Comparison of ENCODE assay signal across 8 mouse cellular contexts in genomic region chr3:22076936-22077656, GRCm38 (mm10). TPM values are rescaled to one million over a fixed set of nuclear protein-coding genes. Genes with fewer than 3 reads are reported as not detected.
DNase-seq lines count a peak whose midpoint lies in the region; ATAC-seq and TF ChIP-seq lines count a peak whose summit lies in the region.

No protein-coding gene starts in this region.

- no peak for TF ChIP-seq POLR2A in bone marrow macrophage, adult 2 months (IDR thresholded peaks at IDR 0.05; ENCODE audit: borderline replicate concordance, low read depth, low read length)

- H3K27me3 ChIP-seq in erythroblast, embryonic 14.5 days (ENCODE audit: control insufficient read depth), result no peaks in the 10 kb centered on the region
- no peaks in the 10 kb centered on the region for H3K27me3 ChIP-seq in heart, embryonic 16.5 days (ENCODE audit: control insufficient read depth, insufficient read depth, low read length)
- H3K27me3 ChIP-seq in liver, embryonic 14.5 days (ENCODE audit: control insufficient read depth, insufficient read depth, low read length), result no peaks in the 10 kb centered on the region

- peak overlapping the region; percentile 92 for H3K9ac ChIP-seq in heart, embryonic 16.5 days (ENCODE audit: low read length)
- peak overlapping the region; percentile 88 for H3K9ac ChIP-seq in liver, embryonic 14.5 days (replicated peaks)

- no peak for TF ChIP-seq CTCF in bone marrow macrophage, adult 2 months (IDR thresholded peaks at IDR 0.05; ENCODE audit: low read depth, low read length)
- TF ChIP-seq CTCF in liver, embryonic 14.5 days (IDR thresholded peaks at IDR 0.05; ENCODE audit: low read depth), result no peak

- DNase-seq in 3T3-L1 (ENCODE audit: low read depth, low spot score), result peak; percentile 57
- DNase-seq in liver, embryonic 14.5 days (ENCODE audit: low read depth in 3 of 3, low spot score in 3 of 3), result no peak
- DNase-seq in natural killer cell, adult 2 months (ENCODE audit: low spot score in 2 of 2), result peak; percentile 42 to 64
- no peak for DNase-seq in ovary, adult 18-20 months (ENCODE audit: low spot score)

- H3K4me1 ChIP-seq in erythroblast, embryonic 14.5 days (ENCODE audit: control insufficient read depth), result peaks cover 56% of the 10 kb centered on the region
- H3K4me1 ChIP-seq in bone marrow macrophage, adult 2 months (ENCODE audit: control insufficient read depth, insufficient read depth, low read length), result peaks cover 57% of the 10 kb centered on the region
- peaks cover 19% of the 10 kb centered on the region for H3K4me1 ChIP-seq in heart, embryonic 16.5 days (ENCODE audit: control insufficient read depth, insufficient read depth, low read length)
- peaks cover 21 to 31% of the 10 kb centered on the region in 2 experiments for H3K4me1 ChIP-seq in liver, embryonic 14.5 days (replicated peaks; ENCODE audit: control insufficient read depth in 2 of 2, insufficient read depth in 2 of 2, low read length in 1 of 2)

- peak overlapping the region; percentile 66 for H3K4me2 ChIP-seq in heart, embryonic 16.5 days (ENCODE audit: low read depth, low read length)
- peak overlapping the region; percentile 91 for H3K4me2 ChIP-seq in liver, embryonic 14.5 days (ENCODE audit: low read depth)

- TF ChIP-seq EP300 in liver, embryonic 14.5 days (IDR thresholded peaks at IDR 0.05; ENCODE audit: low read depth), result no peak

- peak overlapping the region; percentile 97 for H3K27ac ChIP-seq in bone marrow macrophage, adult 2 months (ENCODE audit: insufficient read depth, low read depth, low read length)
- peak overlapping the region; percentile 91 for H3K27ac ChIP-seq in heart, embryonic 16.5 days (ENCODE audit: low read length)
- peak overlapping the region; percentile 62 for H3K27ac ChIP-seq in liver, embryonic 14.5 days

- WGBS in heart, embryonic 16.5 days, result under 1% methylated on average over 61 of the region's 64 CpGs
- WGBS in liver, embryonic 14.5 days (ENCODE audit: insufficient replicate concordance), result 0% methylated on average over 54 of the region's 64 CpGs

- peak overlapping the region; percentile 84 for H3K4me3 ChIP-seq in erythroblast, embryonic 14.5 days (replicated peaks)
- H3K4me3 ChIP-seq in bone marrow macrophage, adult 2 months (ENCODE audit: insufficient read depth, low read length), result peak overlapping the region; percentile 88
- peak overlapping the region; percentile 80 for H3K4me3 ChIP-seq in heart, embryonic 16.5 days (ENCODE audit: low read length)
- H3K4me3 ChIP-seq in liver, embryonic 14.5 days (ENCODE audit: insufficient read depth in 1 of 2, low read depth in 2 of 2, low read length in 2 of 2), result peak overlapping the region; percentile 78 to 96

- peaks cover 10% of the 10 kb centered on the region for H3K36me3 ChIP-seq in erythroblast, embryonic 14.5 days (ENCODE audit: control insufficient read depth)
- H3K36me3 ChIP-seq in heart, embryonic 16.5 days (ENCODE audit: control insufficient read depth, insufficient read depth), result no peaks in the 10 kb centered on the region
- no peaks in the 10 kb centered on the region; the same call in 1 of the 2 replicates for H3K36me3 ChIP-seq in liver, embryonic 14.5 days (replicated peaks; ENCODE audit: control insufficient read depth, insufficient read depth, low read depth)

- no peak for ATAC-seq in erythroblast, adult 5-6 weeks (replicated peaks; ENCODE audit: low FRiP score, poor library complexity, severe bottlenecking)
- peak; percentile 50 for ATAC-seq in heart, embryonic 16.5 days (replicated peaks; ENCODE audit: extremely low read depth, insufficient read depth, low FRiP score)
- peak; percentile 42 for ATAC-seq in liver, embryonic 14.5 days (ENCODE audit: insufficient read depth)

- no peaks in the 10 kb centered on the region for H3K9me3 ChIP-seq in erythroblast, embryonic 14.5 days (ENCODE audit: control insufficient read depth, low read length)
- H3K9me3 ChIP-seq in heart, embryonic 16.5 days (replicated peaks; ENCODE audit: control insufficient read depth, low read length), result no peaks in the 10 kb centered on the region
- H3K9me3 ChIP-seq in liver, embryonic 14.5 days (ENCODE audit: control insufficient read depth, low read length), result no peaks in the 10 kb centered on the region

RNA-seq across cellular contexts. Expression of gene Tbl1xr1, which starts 0.6 kb away (rescaled TPM):
- 0.02 and 0.53 TPM in 2 replicates for polyA plus RNA-seq in erythroblast, embryonic 14.5 days (2012)
- 22.3 and 24.0 TPM in 2 replicates for total RNA-seq in erythroblast, adult 5-6 weeks (2015; ENCODE audit: low replicate concordance)
- total RNA-seq in erythroblast, adult 5-6 weeks (2017; ENCODE audit: low replicate concordance), result 15.9 and 19.8 TPM in 2 replicates
- polyA plus RNA-seq in bone marrow macrophage, adult 2 months (2012; ENCODE audit: insufficient read depth, insufficient read length, missing spikeins), result 55.5 and 58.6 TPM in 2 replicates
- 12.9 and 14.7 TPM in 2 replicates for polyA plus RNA-seq in heart, embryonic 16.5 days (2015; fragmentation: Nextera tagmentation; extraction: Ambion mirVana)
- polyA plus RNA-seq in liver, embryonic 14.5 days (2012; rRNA removed), result 2.7 and 6.5 TPM in 2 replicates
- 3.8 and 6.7 TPM in 2 replicates for polyA plus RNA-seq in liver, embryonic 14.5 days (2014; fragmentation: Nextera tagmentation; extraction: Ambion mirVana)

Comparison
In these comparisons a context has a peak if more than half of its experiments do, and no peak if none do; other contexts are left out.
1. DNase-seq: peak in 3T3-L1 (single experiment) and natural killer cell, adult 2 months (2 of 2); none in liver, embryonic 14.5 days (0 of 3) and ovary, adult 18-20 months (single experiment).
2. Peak in every context shown above with its lines, with median percentiles within 50 percentile points of each other: H3K4me3 ChIP-seq and H3K27ac ChIP-seq.